Mouse (Mus musculus): ENCODE measurements around the gene Slc44a3.

Gene Slc44a3

DNA sequence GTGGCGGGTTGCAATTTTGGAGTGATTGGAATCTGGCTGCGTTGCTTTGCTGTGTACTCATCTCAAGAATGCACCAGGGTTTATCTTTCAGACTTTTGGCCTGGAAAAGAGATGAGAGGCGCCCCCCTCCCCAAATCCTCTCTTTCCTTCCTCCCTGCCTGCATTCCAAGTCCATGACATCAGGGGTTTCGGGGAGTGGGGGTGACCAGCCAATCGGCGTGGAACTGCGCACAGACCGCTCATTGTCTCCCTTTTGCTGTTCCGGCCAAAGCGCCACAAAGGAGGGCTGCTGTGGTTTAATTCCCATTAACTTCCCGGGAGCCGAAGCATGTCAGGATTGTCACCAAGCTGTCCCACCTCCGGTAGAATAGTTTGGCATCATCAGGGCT is 104.7 kb downstream of the Slc44a3 start:
- peak; percentile 67 for DNase-seq (ENCODE audit: low spot score)

DNA sequence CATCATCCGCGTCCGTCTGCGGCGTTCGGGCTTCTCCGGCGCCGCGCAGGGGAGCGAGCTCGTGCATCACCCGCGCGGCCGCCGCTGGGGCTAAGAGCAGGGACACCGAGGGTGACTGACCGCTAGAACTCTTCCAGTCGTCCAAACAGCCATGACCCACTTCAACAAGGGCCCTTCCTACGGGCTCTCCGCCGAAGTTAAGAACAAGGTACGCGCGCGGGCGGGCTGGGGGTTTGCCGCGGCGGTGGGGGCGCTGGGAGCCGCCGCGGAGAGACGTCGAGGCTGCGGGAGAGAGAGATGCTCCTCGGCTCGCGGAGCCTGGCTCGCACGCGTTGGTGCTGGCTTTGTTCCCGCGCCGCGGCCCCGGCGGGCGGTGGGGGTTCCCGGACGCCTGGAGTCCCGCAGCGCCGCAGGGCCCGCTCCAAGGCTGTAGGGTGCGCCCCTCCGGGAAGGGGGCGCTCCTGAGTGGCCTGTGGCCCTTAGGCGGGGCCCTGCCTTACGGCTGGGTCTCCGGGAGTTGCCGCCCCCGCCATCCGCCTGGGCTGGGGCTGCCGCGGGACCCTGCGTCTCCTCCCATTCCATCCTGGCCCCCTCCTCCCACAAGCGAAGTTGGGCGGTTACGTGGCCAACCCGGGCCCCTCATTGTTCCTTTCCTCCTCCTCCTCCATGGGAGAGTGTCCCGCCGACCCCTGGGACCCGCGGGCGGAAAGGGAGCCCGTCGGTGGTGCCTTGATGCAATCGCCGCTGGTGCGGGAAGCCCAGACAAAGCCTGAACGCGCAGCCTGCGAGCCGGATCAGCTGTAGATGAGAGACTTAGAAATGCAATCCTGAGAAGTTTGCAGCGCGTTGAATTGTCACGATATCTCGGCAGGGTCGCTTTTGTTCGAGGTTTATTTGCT is 105.3 kb downstream of the Slc44a3 start:
- DNase-seq (ENCODE audit: low spot score) = peak; percentile 83

DNA sequence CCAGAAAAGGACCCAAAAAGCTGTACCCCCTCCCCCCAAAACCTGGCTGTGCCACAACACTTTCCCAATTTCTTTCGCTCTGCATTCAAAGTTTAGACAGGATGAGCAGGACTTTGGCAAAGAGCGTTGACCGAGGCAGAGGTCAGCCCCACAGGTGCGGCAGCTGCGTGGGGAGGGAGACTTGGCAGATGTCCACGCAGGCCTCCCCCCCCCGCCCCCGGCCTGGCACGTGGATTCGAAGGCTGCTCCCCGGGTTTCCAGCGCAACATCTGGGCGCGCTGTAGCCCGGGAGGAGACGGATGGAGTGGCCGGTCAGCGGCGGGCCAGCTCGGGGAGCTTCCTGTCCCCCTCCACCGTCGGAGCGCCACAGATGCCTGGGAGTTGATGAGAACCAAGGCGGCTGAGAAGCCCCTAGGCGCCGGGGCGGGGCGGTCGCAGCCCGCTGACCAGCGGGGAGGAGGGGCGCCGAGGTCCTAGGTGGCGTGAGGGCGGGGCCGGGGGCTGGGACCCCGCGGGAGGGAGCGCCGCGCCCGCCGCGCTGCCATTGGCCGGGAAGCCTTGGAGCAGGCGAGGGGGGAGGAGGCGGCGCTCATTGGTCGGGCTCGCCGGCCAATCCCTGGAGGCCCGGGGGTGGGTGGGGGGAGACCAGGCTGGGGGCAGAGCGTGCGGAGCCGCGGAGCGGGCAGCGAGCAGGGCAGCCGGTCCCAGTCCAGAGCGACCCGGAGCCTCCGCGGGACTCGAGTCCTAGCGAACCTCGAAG is 106.2 kb downstream of the Slc44a3 start, which contains the start of gene Cnn3:
Gene Cnn3 (plus strand): TSS at position 637 of the 760 bp plus-strand sequence.
- DNase-seq (ENCODE audit: low spot score) = peak; percentile 92

DNA sequence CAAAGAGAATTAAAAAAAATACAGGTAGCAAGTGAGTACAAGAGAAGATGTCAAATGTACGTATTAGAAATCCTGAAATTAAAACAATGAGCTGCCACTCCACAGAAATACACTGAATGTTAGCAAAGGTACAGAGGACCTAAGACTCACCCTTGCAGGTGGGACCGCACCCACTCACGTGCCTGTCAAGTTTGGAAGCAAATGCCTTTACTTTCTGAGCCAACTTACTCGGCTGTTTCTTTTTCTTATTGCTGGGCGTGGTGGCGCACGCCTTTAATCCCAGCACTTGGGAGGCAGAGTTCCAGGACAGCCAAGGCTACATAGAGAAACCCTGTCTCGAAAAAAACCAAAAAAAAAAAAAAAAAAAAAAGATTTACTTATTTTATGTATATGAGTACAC is 109.8 kb downstream of the Slc44a3 start:
- DNase-seq (ENCODE audit: low spot score) = no peak

DNA sequence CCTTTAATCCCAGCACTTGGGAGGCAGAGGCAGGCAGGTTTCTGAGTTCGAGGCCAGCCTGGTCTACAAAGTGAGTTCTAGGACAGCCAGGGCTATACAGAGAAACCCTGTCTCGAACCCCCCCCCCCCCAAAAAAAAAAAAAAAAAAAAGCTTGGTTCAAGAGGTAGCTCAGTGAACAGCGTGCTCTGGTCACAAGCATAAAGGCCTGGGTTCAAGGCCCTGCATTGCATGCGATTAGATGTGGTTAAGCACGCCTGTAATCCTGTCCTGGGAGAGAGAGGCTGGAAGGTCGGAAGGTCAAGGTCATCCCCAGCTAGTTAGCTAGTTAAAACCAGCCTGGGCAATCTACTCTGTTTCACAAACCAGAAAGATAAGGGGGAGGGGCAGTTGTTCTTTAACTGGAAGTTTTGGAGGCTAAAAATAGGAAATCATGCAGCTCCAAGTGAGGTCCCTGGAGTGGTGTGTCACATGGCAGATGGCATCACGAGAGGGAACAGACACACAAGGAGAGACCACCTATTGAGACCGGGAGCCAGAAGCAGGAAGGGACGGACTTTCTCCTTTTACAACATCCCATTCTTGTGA is 113.3 kb downstream of the Slc44a3 start:
- DNase-seq (ENCODE audit: low spot score) = no peak

DNA sequence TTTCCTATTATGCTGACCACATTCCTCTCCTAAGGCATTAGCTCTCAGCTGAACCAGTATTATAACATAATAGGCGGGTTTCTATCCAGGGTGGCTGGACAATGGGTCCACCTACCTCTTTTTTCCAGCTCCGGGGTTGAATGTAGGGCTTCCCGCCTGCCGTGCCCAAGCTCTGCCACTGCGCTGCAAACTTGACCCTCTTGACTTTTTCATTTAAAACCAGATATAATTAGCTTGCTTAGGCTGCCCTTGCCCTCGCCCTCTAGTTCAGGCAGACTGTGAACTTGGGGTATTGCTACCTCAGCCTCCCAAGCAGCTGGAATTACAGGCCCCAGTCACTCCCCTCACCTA is 114.0 kb downstream of the Slc44a3 start:
- no peak for DNase-seq (ENCODE audit: low spot score)

DNA sequence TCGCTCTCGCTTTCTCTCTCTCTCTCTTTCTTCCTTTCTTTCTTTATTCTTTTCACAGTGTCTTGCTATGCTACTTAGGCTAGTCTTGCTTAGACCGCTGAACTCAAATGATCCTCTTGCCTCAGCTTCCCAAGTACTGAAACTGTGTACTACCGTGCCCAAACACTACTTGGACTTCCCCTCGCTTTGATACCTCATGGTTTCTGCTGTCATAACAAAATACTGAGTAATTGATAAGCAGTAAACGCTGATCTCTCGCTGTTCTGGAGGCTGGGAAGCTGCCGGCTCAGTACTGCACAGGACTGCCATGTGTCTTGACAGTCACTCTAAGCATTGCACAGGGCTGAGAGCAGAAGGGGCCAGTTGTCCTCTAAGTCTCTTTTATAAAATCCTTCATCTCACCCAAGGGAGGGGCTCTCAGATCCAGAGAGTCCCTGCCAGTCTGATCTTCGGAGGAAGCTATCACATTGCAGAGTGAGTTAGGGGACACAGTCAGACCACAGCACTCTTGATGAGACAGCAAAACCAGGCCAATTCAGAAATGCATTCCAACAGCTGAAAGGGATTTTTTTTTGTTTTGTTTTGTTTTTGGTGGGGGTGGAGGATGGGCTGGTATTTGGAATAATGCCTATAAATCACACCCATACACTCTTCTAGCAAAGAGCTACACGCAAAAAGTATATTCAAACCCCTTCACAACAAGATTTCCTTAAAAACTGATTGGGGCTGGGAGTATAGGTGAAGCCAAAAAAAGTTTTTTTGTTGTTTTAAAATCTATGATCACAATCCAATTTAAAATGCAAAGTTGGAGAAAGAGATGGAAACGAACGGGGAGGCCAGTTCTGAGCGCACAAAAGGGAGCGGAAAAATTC is 114.6 kb downstream of the Slc44a3 start:
- DNase-seq (ENCODE audit: low spot score) = no peak

DNA sequence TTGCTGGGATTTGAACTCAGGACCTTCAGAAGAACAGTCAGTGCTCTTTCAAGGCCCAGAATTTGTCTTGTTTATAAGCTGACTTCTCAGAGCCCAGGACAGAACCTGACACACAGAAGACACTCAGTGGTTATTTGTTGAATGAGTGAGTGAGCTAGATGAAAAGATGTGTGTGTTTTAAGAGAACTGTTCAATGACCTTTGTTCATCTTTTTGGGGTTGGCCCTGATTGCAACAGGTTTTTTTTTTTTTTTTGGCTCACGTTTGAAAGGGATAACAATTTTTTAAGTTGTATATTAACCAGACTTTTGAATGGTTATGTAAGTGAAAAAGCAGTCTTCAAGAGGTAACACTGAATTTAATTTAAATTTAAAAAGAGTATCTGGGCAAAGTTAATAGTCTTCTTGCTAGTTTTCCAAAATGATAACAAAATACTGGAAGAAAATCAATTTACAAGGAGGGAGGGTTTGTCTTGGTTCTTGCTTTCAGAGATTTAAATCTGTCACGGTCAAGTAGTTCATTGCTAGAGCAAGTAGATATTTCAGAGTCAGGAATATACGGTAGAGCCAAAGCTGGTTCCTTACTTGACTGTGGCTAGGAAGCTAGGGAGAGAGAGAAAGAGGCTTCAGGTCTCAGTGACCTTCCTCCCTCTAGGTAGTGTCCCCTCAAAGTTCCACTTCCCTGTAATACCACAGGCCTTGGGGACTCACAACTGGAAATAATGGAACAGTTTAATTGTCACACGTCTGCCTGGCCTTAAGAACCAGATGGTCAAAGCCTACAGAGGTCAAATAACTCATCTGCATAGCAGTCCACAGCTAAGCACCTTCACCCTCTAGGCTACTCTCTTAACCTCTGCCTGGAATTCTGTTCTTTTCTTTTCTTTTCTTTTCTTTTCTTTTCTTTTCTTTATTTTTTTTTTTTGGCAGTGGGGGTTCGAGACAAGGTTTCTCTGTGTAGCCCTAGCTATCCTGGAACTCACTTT is 115.7 kb downstream of the Slc44a3 start:
- no peak for DNase-seq (ENCODE audit: low spot score)

DNA sequence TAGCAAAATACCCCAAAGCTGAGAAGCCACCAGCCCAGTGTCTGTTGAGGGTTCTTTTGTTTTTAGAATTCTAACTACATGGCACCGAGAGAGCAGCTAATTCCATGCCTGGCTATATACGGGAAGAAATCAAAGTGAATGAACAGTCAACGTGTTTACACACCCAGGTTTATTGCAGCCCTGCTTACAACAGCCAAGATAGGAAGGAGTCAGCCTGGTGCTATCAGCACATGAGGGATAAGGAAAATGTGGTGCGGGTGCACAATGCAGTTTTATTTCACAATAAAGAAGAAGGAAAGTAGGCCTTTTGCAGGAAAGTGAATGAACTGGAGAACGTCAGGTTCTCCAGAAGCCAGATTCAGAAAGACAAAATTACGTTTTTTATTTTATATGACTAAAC is 120.8 kb downstream of the Slc44a3 start:
- no peak for DNase-seq (ENCODE audit: low spot score)

Data from MN1 (cell line).